Mouse (Mus musculus): ENCODE measurements around the gene Best3. TPM values are rescaled to one million over a fixed set of nuclear protein-coding genes. Genes with fewer than 3 reads are reported as not detected.

Gene Best3
- total and polyA plus RNA-seq, 2 experiments from 2014 or later, result 0.57 to 1.1 TPM

GRCm38 (mm10) chr10:117045175-117046056, 59.3 kb downstream of the Best3 start, which contains the start of gene Lrrc10:
Lrrc10 (plus strand) TSS chr10:117045341.
- Histone ChIP-seq H3K9ac (replicated peaks; ENCODE audit: low read depth, low read length) (peak within 1 kb of the TSS; percentile 89), H3K4me2 (ENCODE audit: low read depth, low read length) (peak within 1 kb of the TSS; percentile 74), H3K9me3 (replicated peaks; ENCODE audit: control insufficient read depth, low read length) (no peaks in the 10 kb centered on the region), H3K4me1 (ENCODE audit: control insufficient read depth, insufficient read depth) (peaks cover 26% of the 10 kb centered on the region), H3K27me3 (ENCODE audit: control insufficient read depth, insufficient read depth, low read length) (no peaks in the 10 kb centered on the region), H3K4me3 (ENCODE audit: low read depth, low read length) (peak within 1 kb of the TSS; percentile 63), H3K27ac (ENCODE audit: low read depth) (peak within 1 kb of the TSS; percentile 92), H3K36me3 (replicated peaks; ENCODE audit: control insufficient read depth, insufficient read depth, low read length) (peaks cover 23% of the 10 kb centered on the region)
- DNase-seq (ENCODE audit: low spot score) (peak; percentile 80), ATAC-seq (ENCODE audit: insufficient read depth, low read depth) (peak; percentile 44)
- no peak for TF ChIP-seq CTCF (IDR thresholded peaks at IDR 0.05; ENCODE audit: low read depth)
- peak; percentile 94 for TF ChIP-seq EP300 (IDR thresholded peaks at IDR 0.05; ENCODE audit: low read depth)
- 13% methylated on average over 40 of the region's 40 CpGs for WGBS

- H3K27ac ChIP-seq (ENCODE audit: low read depth), result peak overlapping the region; percentile 56
- peak overlapping the region; percentile 63; the same call in 1 of the 2 replicates for H3K4me3 ChIP-seq (ENCODE audit: low read depth, low read length)
- H3K9ac ChIP-seq (replicated peaks; ENCODE audit: low read depth, low read length), result no peak overlapping the region; the same call in 1 of the 2 replicates
- peaks cover 14% of the 10 kb centered on the region for H3K4me1 ChIP-seq (ENCODE audit: control insufficient read depth, insufficient read depth)
- H3K9me3 ChIP-seq (replicated peaks; ENCODE audit: control insufficient read depth, low read length), result no peaks in the 10 kb centered on the region
- peaks cover 56% of the 10 kb centered on the region for H3K36me3 ChIP-seq (replicated peaks; ENCODE audit: control insufficient read depth, insufficient read depth, low read length)
- TF ChIP-seq EP300 (IDR thresholded peaks at IDR 0.05; ENCODE audit: low read depth) (no peak), CTCF (IDR thresholded peaks at IDR 0.05; ENCODE audit: low read depth) (no peak)
- H3K4me2 ChIP-seq (ENCODE audit: low read depth, low read length), result peak overlapping the region; percentile 74
- H3K27me3 ChIP-seq (ENCODE audit: control insufficient read depth, insufficient read depth, low read length), result no peaks in the 10 kb centered on the region
- 55% methylated on average over 4 of the region's 4 CpGs for WGBS
- DNase-seq (ENCODE audit: low spot score) (no peak), ATAC-seq (ENCODE audit: insufficient read depth, low read depth) (no peak)
These were observed 63.1 kb downstream of the Best3 start for GRCm38 (mm10) chr10:117049253-117049652.

GRCm38 (mm10) chr10:117049961-117050597, 64.0 kb downstream of the Best3 start:
- Histone ChIP-seq H3K4me2 (ENCODE audit: low read depth, low read length) (no peak overlapping the region; the same call in 1 of the 2 replicates), H3K36me3 (replicated peaks; ENCODE audit: control insufficient read depth, insufficient read depth, low read length) (peaks cover 65% of the 10 kb centered on the region), H3K4me1 (ENCODE audit: control insufficient read depth, insufficient read depth) (peaks cover 11% of the 10 kb centered on the region; the same call in 1 of the 2 replicates), H3K9me3 (replicated peaks; ENCODE audit: control insufficient read depth, low read length) (no peaks in the 10 kb centered on the region), H3K9ac (replicated peaks; ENCODE audit: low read depth, low read length) (no peak overlapping the region), H3K4me3 (ENCODE audit: low read depth, low read length) (no peak overlapping the region), H3K27ac (ENCODE audit: low read depth) (peak overlapping the region; percentile 56), H3K27me3 (ENCODE audit: control insufficient read depth, insufficient read depth, low read length) (no peaks in the 10 kb centered on the region)
- ATAC-seq (ENCODE audit: insufficient read depth, low read depth) (no peak), DNase-seq (ENCODE audit: low spot score) (no peak)
- TF ChIP-seq EP300 (IDR thresholded peaks at IDR 0.05; ENCODE audit: low read depth) (no peak), CTCF (IDR thresholded peaks at IDR 0.05; ENCODE audit: low read depth) (no peak)
- 45% methylated on average over 4 of the region's 4 CpGs for WGBS

- 87% methylated on average over 4 of the region's 4 CpGs for WGBS
These were observed 69.6 kb downstream of the Best3 start for GRCm38 (mm10) chr10:117055668-117056067.

GRCm38 (mm10) chr10:117062894-117063253, 76.8 kb downstream of the Best3 start:
- Histone ChIP-seq H3K9ac (replicated peaks; ENCODE audit: low read depth, low read length) (peak overlapping the region; percentile 82), H3K4me3 (ENCODE audit: low read depth, low read length) (peak overlapping the region; percentile 89), H3K4me2 (ENCODE audit: low read depth, low read length) (peak overlapping the region; percentile 71), H3K27me3 (ENCODE audit: control insufficient read depth, insufficient read depth, low read length) (no peaks in the 10 kb centered on the region), H3K4me1 (ENCODE audit: control insufficient read depth, insufficient read depth) (peaks cover 6% of the 10 kb centered on the region), H3K36me3 (replicated peaks; ENCODE audit: control insufficient read depth, insufficient read depth, low read length) (peaks cover 42% of the 10 kb centered on the region), H3K9me3 (replicated peaks; ENCODE audit: control insufficient read depth, low read length) (no peaks in the 10 kb centered on the region), H3K27ac (ENCODE audit: low read depth) (peak overlapping the region; percentile 86; the same call in 1 of the 2 replicates)
- ATAC-seq (ENCODE audit: insufficient read depth, low read depth), result no peak
- TF ChIP-seq CTCF (IDR thresholded peaks at IDR 0.05; ENCODE audit: low read depth), result no peak
- TF ChIP-seq EP300 (IDR thresholded peaks at IDR 0.05; ENCODE audit: low read depth), result no peak
- WGBS, result 2% methylated on average over 15 of the region's 15 CpGs
- no peak for DNase-seq (ENCODE audit: low spot score)

More at GRCm38 (mm10) chr10:117055668-117056067, 69.6 kb downstream of the Best3 start:
- H3K4me1 ChIP-seq (ENCODE audit: control insufficient read depth, insufficient read depth), result no peaks in the 10 kb centered on the region
- ATAC-seq (ENCODE audit: insufficient read depth, low read depth), result no peak
- no peak overlapping the region for H3K27ac ChIP-seq (ENCODE audit: low read depth)
- H3K4me2 ChIP-seq (ENCODE audit: low read depth, low read length), result no peak overlapping the region
- H3K27me3 ChIP-seq (ENCODE audit: control insufficient read depth, insufficient read depth, low read length), result no peaks in the 10 kb centered on the region
- TF ChIP-seq EP300 (IDR thresholded peaks at IDR 0.05; ENCODE audit: low read depth) (no peak), CTCF (IDR thresholded peaks at IDR 0.05; ENCODE audit: low read depth) (peak; percentile 28; the same call in 1 of the 2 replicates)
- H3K9ac ChIP-seq (replicated peaks; ENCODE audit: low read depth, low read length), result no peak overlapping the region
- no peaks in the 10 kb centered on the region for H3K9me3 ChIP-seq (replicated peaks; ENCODE audit: control insufficient read depth, low read length)
- no peak for DNase-seq (ENCODE audit: low spot score)
- peaks cover 96% of the 10 kb centered on the region for H3K36me3 ChIP-seq (replicated peaks; ENCODE audit: control insufficient read depth, insufficient read depth, low read length)
- H3K4me3 ChIP-seq (ENCODE audit: low read depth, low read length), result no peak overlapping the region
